Mouse (Mus musculus) adrenal gland, postnatal 36 days (tissue): ENCODE data around the gene Asb2. TPM values are rescaled to one million over a fixed set of nuclear protein-coding genes. Genes with fewer than 3 reads are reported as not detected.
A peak's percentile ranks its signal among the peaks of the same experiment; 100 is the strongest.

Experiments
- DNase-seq, 2 experiments: peaks; one replicate each; pipeline ENCODE4 v3.0.0; 2021; ENCODE audit warnings: mixed read lengths in 1 of 2
- long read RNA-seq, 2 experiments: library from polyadenylated mRNA; stranded (forward); transcript quantifications; one replicate each; pipeline ENCODE4 v2.0.0; 2021; ENCODE audit warnings: borderline sequencing depth in 2 of 2
- total RNA-seq, 2 experiments: library from RNA; stranded (reverse); gene quantifications; 2 replicates each; pipeline ENCODE4 v1.2.3; 2021

Asb2 gene
- 1 to 10 TPM; 1.1 to 1.3 TPM for total RNA-seq
- long read RNA-seq, experiment 1, transcript Asb2-201 (10 exons, 2,690 nt) = major isoform, 5 of 5 reads
- long read RNA-seq, experiment 1, partial matches to known transcripts = 0 of 5 reads
- long read RNA-seq, experiment 1, other reads (novel, unspliced or antisense) = 0 of 5 reads
- long read RNA-seq, experiment 2, partial matches to known transcripts = 0 of 1 reads
- long read RNA-seq, experiment 2, other reads (novel, unspliced or antisense) = 1 of 1 reads

GRCm38 (mm10) chr12:103355746-103356414 is at the start of gene Asb2:
TSS of gene Asb2 (minus strand) at chr12:103356001.
- no peak for DNase-seq

GRCm38 (mm10) chr12:103404131-103404530 is 48.3 kb upstream of the Asb2 start:
- DNase-seq = no peak

GRCm38 (mm10) chr12:103396751-103397150 is 41.0 kb upstream of the Asb2 start:
- no peak for DNase-seq

GRCm38 (mm10) chr12:103395486-103396275 is 39.9 kb upstream of the Asb2 start:
- DNase-seq = no peak

GRCm38 (mm10) chr12:103393528-103393927 is 37.7 kb upstream of the Asb2 start:
- no peak for DNase-seq

GRCm38 (mm10) chr12:103391098-103391497 is 35.3 kb upstream of the Asb2 start:
- no peak for DNase-seq

- DNase-seq = no peak
Observed at GRCm38 (mm10) chr12:103389982-103390381, 34.2 kb upstream of the Asb2 start.

- no peak for DNase-seq
Observed at GRCm38 (mm10) chr12:103389348-103389727, 33.5 kb upstream of the Asb2 start.

GRCm38 (mm10) chr12:103388505-103389347 is 32.9 kb upstream of the Asb2 start, which contains the start of gene Otub2:
TSS of gene Otub2 (plus strand) at chr12:103388682.
- DNase-seq = peak; percentile 97

- DNase-seq = no peak
Observed at GRCm38 (mm10) chr12:103380226-103380625, 24.4 kb upstream of the Asb2 start.

- no peak for DNase-seq
Observed at GRCm38 (mm10) chr12:103376774-103377173, 21.0 kb upstream of the Asb2 start.

GRCm38 (mm10) chr12:103376124-103376523 is 20.3 kb upstream of the Asb2 start:
- DNase-seq = no peak

GRCm38 (mm10) chr12:103373530-103374236 is 17.9 kb upstream of the Asb2 start:
- no peak for DNase-seq

- DNase-seq = peak; percentile 65 to 72
Observed at GRCm38 (mm10) chr12:103371711-103372110, 15.9 kb upstream of the Asb2 start.

- DNase-seq = no peak
Observed at GRCm38 (mm10) chr12:103370861-103371260, 15.1 kb upstream of the Asb2 start.

GRCm38 (mm10) chr12:103368777-103369176 is 13.0 kb upstream of the Asb2 start:
- no peak for DNase-seq

- DNase-seq = no peak
Observed at GRCm38 (mm10) chr12:103368326-103368669, 12.5 kb upstream of the Asb2 start.

- peak; percentile 67 to 79 for DNase-seq
Observed at GRCm38 (mm10) chr12:103367620-103368325, 12.0 kb upstream of the Asb2 start.

GRCm38 (mm10) chr12:103367171-103367570 is 11.4 kb upstream of the Asb2 start:
- DNase-seq = no peak

GRCm38 (mm10) chr12:103362336-103362735 is 6.5 kb upstream of the Asb2 start:
- no peak for DNase-seq
